Mouse (Mus musculus): ENCODE measurements at regions not wholly inside any gene's neighbourhood (a gene's known extent, or its start where the extent isn't known, plus 50 kb on each side); places are given as distances from the start of the nearest gene placed in this dataset.
"Not testable (repeated sequence)": the region's sequence is repeated elsewhere in the genome, so short reads cannot be mapped to it uniquely, and the experiment has no call there.

GRCm38 (mm10) chr7:73688451-73688850 lies 51.7 kb upstream of the Fam174b start:
- in situ Hi-C loops (cut with MboI, MseI), result no loop called here

DNA sequence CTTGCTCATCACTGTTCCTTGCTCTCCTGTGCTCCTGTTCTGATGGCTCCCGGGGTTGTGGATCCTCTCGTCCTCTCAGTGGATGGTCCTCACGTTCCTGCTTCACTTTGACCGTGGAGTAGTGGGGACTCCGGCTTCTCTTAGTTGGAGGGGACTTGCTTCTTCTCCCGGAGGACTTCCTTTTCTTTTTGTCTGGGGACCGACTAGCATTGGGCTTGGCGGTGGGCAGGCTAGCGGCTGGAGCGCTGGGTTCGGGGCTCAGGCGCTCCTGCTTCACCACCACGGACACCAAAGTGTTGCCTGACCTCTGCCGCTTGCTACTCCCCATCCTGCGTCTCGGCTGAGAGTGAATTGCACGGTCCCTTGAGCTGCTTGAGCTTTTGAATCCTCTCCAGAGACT lies 53.9 kb upstream of the Fam174b start:
- in situ Hi-C loops (cut with MboI, MseI), result not testable (repeated sequence)

- in situ Hi-C loops (cut with MboI, MseI), result no loop called here
Measured at GRCm38 (mm10) chr7:73682756-73683155, 57.3 kb upstream of the Fam174b start.

DNA sequence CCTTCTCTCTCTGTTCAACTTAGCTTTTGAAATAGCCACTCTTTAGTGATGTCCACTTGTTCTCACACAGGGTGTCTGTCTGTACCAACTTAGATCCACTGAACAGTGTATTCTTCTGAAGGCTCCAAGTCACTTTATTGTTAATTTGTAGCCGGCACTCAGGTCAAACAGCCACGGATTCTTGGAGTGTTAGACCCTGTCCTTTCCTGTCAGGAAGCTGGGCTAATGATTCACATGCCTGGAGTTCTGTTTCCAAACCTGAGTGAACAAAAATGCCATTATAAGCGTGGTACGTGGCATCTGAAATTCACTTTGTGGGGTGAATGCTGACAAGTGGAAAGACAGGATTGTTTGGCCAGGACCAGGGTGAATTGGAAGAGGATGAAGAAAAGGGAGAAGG lies 69.5 kb upstream of the Fam174b start:
- in situ Hi-C loops (cut with MboI, MseI), result loop anchor here (25.0 kb wide), 2 partner anchors 533 to 667 kb away; no protein-coding TSS in a partner anchor

DNA sequence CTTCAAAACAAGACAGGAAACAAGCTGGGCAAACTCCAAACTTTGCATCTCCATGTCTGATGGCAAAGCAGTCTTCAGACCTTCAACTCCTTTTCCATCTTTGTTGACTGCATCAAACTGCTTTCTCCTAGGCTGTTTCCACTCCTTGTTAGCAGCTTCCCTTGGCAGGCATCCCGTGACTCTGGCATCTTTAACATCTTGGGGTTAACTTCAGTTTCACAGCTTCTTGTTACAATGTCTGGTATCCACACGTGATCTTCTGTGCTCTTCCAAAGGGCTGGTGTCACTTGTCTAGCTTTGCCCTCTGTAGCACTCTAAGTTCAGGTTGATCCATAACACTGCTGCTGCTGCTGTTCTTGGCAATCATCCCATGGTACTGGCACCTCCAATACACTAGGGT lies 71.3 kb upstream of the Fam174b start:
- in situ Hi-C loops (cut with MboI, MseI), result loop anchor here (5.0 to 25.0 kb wide), 3 partner anchors 79 to 669 kb away; no protein-coding TSS in a partner anchor

DNA sequence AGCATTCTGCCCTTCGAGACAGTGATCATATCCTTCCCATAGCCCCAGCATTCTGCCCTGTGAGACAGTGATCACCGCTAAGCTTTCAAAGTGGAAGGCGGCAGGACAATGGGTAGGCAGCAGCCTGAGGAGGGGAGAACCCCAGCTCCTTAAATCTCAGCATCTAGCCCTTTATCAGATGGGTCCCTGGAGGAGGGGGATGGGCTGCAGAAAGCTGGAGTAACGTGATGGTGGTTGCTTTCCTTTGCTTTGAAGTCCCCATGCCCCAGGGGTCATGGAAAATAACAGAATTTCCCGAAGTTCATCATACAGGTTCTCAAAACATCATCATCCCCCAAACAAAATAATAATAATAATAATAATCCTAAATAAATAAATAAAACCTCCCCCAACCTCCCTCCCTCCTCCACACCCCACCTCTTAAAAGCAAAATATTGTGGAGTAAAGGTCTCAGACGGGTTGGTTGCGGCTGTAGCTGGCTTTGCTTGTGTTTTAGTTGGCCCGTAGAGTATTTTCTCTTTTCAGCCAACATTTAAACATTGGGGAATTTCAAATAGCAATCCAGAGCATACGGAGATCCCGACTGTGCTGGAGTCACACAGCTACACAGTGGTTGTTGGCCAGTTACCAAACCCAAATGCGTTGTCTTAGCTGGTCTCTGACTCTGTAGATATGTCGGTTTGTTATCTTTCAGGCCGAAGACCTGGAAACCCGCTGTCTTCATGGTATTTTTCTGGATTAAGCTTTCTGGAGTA lies 73.0 kb upstream of the Fam174b start:
- in situ Hi-C loops (cut with MboI, MseI), result loop anchor here (5.0 to 25.0 kb wide), 3 partner anchors 80 to 670 kb away; no protein-coding TSS in a partner anchor

DNA sequence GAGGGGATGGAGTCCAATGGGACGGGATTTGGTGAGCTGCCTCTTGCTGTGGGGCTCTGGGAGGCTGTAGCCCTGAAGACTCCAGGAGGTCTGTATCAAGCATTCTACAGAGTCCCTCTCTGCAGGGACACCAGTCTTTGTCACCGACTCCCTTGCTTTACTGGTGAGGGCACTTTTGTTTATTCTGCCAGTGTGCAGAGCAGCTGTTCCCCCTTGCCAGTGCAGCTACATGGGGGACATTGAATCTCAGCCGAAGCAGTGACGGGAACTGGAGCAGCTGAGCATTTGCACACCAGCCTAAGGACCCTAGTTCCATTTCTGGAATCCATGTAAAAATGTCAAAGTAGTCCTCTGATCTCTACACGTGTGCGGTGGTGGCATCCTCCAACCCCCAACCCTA lies 75.1 kb upstream of the Fam174b start:
- in situ Hi-C loops (cut with MboI, MseI), result loop anchor here (5.0 to 25.0 kb wide), 3 partner anchors 82 to 672 kb away; no protein-coding TSS in a partner anchor

- in situ Hi-C loops (cut with MboI, MseI), result loop anchor here (25.0 kb wide), 2 partner anchors 525 to 675 kb away; no protein-coding TSS in a partner anchor
Measured at GRCm38 (mm10) chr7:73662536-73662935, 77.6 kb upstream of the Fam174b start.

DNA sequence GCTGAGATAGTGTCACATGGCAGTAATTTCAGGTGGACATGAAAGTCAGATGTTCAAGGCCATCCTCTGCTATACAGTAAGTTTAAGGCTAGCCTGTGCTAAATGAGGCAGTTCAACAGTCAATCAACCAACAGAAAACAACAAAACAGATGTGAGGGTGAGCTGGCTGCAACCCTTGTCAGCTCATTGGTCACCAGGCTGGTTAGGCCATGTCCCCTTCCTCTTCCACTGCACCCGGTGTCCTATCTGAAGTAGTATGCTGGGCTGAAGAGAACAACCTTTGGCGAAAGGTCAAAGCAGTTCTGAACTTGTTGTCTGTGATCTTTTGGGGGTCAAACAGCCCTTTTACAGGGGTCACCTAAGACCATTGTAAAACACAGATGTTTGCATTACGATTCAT lies 78.2 kb upstream of the Fam174b start:
- in situ Hi-C loops (cut with MboI, MseI), result loop anchor here (25.0 kb wide), 2 partner anchors 525 to 675 kb away; no protein-coding TSS in a partner anchor

- in situ Hi-C loops (cut with MboI, MseI), result loop anchor here (5.0 to 25.0 kb wide), 3 partner anchors 198 to 678 kb away; no protein-coding TSS in a partner anchor
Measured at GRCm38 (mm10) chr7:73659551-73659950, 80.6 kb upstream of the Fam174b start.

DNA sequence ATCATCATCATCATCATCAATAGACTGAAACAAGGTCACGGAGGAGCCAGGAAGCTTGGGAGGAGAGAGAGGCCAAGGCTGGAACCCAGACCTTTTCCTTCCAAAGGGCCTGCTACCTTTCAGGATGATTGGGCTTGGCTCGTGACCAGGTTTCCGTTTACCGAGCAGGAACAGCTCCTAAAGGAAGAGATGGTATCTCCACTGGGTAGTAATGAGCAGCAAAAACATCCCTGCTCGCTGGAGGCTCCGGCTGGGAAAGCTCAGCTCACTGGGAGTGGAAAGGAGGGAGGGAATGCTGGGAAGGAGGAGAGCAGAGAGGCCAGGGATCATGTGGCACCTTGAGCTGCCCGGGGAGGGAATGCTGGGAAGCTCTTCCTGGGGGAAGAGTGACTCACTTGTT lies 82.8 kb upstream of the Fam174b start:
- in situ Hi-C loops (cut with MboI, MseI), result loop anchor here (5.0 to 25.0 kb wide), 3 partner anchors 200 to 680 kb away; no protein-coding TSS in a partner anchor

DNA sequence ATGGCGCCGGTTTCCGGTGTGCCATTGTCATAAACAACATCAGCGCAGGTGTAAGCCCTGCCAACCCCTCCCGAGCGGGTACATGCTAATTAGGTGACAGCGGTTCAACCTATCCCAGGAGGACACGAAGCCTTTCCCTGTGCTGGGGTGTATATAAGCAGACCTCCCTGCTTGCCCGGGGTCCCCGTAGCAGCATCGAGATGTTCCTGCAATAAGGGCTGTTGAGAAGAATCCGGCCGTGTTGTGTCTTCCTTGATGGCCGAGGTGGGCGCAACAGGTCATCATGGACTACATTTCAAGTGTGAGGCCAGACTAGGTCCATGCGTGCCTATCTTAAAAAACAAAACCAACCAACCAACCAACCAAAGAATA lies 83.7 kb upstream of the Fam174b start:
- in situ Hi-C loops (cut with MboI, MseI), result loop anchor here (5.0 to 25.0 kb wide), 3 partner anchors 201 to 681 kb away; no protein-coding TSS in a partner anchor

- in situ Hi-C loops (cut with MboI, MseI), result loop anchor here (5.0 to 25.0 kb wide), 3 partner anchors 201 to 681 kb away; no protein-coding TSS in a partner anchor
Measured at GRCm38 (mm10) chr7:73655787-73656423, 84.2 kb upstream of the Fam174b start.

GRCm38 (mm10) chr7:73654193-73654871 lies 85.8 kb upstream of the Fam174b start:
- in situ Hi-C loops (cut with MboI, MseI), result loop anchor here (25.0 kb wide), 2 partner anchors 517 to 683 kb away; no protein-coding TSS in a partner anchor

DNA sequence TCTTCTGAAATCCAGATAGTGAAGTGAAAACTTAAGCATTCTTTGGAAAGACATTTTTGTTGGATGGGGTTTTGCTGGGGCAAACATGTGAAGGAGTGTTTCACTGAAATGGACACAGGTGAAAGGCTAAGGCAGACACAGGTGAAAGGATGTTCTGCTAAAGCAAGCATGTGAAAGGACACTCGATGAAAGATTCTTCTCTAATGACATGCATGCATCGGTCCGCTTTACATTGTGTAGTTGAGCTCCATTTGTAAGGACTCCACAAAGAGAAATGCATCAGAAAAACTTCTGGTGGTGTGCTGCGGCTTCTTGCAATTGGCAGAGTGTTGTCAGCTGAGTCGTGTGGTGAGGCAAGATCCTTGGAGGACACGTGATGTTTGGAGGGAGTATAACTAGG lies 89.2 kb upstream of the Fam174b start:
- in situ Hi-C loops (cut with MboI, MseI), result loop anchor here (25.0 kb wide), 2 partner anchors 514 to 686 kb away; no protein-coding TSS in a partner anchor

GRCm38 (mm10) chr7:73648010-73648409 lies 92.1 kb upstream of the Fam174b start:
- in situ Hi-C loops (cut with MboI, MseI), result no loop called here

- in situ Hi-C loops (cut with MboI, MseI), result no loop called here
Measured at GRCm38 (mm10) chr7:73647140-73647539, 93.0 kb upstream of the Fam174b start.

GRCm38 (mm10) chr7:73646711-73647110 lies 93.4 kb upstream of the Fam174b start:
- in situ Hi-C loops (cut with MboI, MseI), result no loop called here

GRCm38 (mm10) chr7:73644362-73644904 lies 95.7 kb upstream of the Fam174b start:
- in situ Hi-C loops (cut with MboI, MseI), result no loop called here

DNA sequence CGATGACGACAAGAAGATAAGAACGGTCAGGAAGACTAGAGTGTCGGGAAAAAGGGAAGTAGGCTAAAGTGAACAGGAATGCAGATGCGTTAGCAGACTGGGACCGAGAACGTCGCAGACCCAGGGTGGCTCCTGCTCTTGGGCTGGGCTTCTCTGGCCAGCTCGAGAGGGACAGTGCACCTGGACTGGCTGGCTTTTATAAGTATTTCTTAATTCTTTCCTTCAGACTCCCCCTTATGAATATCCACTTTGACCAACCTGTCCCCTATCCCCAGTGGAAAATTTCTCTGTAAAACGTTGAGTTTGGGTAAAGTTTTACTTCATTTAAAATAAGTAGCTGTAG lies 96.1 kb upstream of the Fam174b start:
- in situ Hi-C loops (cut with MboI, MseI), result no loop called here

DNA sequence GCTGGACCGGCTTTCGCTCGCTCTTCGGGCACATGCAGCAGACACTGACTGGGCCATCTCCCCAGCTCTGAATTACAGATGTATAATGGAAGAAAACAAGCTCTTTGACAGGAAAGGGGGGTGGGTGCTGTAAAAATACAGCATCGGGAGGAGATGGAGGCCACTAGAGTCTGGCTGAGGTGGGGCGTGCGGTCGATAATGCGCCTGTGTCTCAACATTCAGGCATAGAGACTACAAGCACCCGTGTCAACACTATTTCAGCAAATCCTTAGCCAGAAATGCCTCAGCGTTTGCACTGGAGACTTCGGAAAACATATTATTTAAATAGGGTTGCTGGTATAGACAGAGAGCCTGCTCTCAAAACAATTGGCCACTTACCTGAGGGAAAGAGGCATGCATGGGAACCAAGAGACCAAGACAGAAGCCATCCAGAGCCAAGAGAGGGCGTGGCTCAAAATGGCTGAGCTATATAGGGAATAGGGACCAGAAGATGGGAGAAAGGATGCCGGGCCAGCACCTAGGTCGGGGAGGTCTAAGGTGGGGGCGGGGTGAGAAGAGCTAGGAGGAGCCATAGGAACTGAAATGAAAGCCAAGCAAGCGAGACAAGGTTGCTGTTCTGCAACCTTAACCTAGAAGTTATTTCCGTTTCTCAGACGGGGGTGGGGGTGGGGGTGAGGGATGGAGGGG lies 96.7 kb upstream of the Fam174b start:
- in situ Hi-C loops (cut with MboI, MseI), result no loop called here
